Mouse (Mus musculus) heart, embryonic 13.5 days (tissue): ENCODE measurements around the gene Slc1a7. TPM values are rescaled to one million over a fixed set of nuclear protein-coding genes. Genes with fewer than 3 reads are reported as not detected.
A peak's percentile ranks its signal among the peaks of the same experiment; 100 is the strongest.

Source experiments
- ATAC-seq: fragments of 200-750 bp; cut with Nextera tagmentation; 2 replicates; pipeline ENCODE4 v1.8.0; 2017; ENCODE audit warnings: moderate TSS enrichment; ENCODE audit not compliant: insufficient number of reproducible peaks, low FRiP score, low TSS enrichment; ENCODE audit errors: extremely low read depth
- H3K27ac ChIP-seq: fragments of 300-500 bp; sonication (generic); replicated peaks from 2 replicates; pipeline ENCODE4 v1.5.1; 2015; ENCODE audit warnings: moderate library complexity, mild to moderate bottlenecking, inconsistent platforms
- H3K27me3 ChIP-seq: fragments of 300-500 bp; sonication (generic); replicated peaks from 2 replicates; pipeline ENCODE4 v1.6.1; 2015; ENCODE audit warnings: mild to moderate bottlenecking, inconsistent platforms
- H3K36me3 ChIP-seq: fragments of 300-500 bp; sonication (generic); 2 replicates; pipeline ENCODE4 v1.6.1; 2015; ENCODE audit warnings: mild to moderate bottlenecking, inconsistent platforms
- H3K4me1 ChIP-seq: fragments of 300-500 bp; sonication (generic); 2 replicates; pipeline ENCODE4 v1.6.1; 2015; ENCODE audit warnings: inconsistent platforms
- H3K4me2 ChIP-seq: fragments of 300-500 bp; sonication (generic); 2 replicates; pipeline ENCODE4 v1.6.1; 2015; ENCODE audit warnings: inconsistent platforms, mild to moderate bottlenecking, moderate library complexity
- H3K4me3 ChIP-seq: fragments of 300-500 bp; sonication (generic); 2 replicates; pipeline ENCODE4 v1.5.1; 2015; ENCODE audit warnings: moderate library complexity, mild to moderate bottlenecking, inconsistent platforms
- H3K9ac ChIP-seq: fragments of 300-500 bp; sonication (generic); 2 replicates; pipeline ENCODE4 v1.6.1; 2015; ENCODE audit warnings: inconsistent platforms, mild to moderate bottlenecking, moderate library complexity
- H3K9me3 ChIP-seq: fragments of 300-500 bp; sonication (generic); 2 replicates; pipeline ENCODE4 v1.6.1; 2016; ENCODE audit warnings: inconsistent platforms
- WGBS: fragments of 180-500 bp; shearing (Covaris S2); methylation state at CpG from one replicate; pipeline ENCODE4 v1.1.7; 2015; ENCODE audit warnings: mixed read lengths; 5-methylcytosine and 5-hydroxymethylcytosine counted together
- polyA plus RNA-seq: library from polyadenylated mRNA; unstranded; fragments of >200 nt; fragmentation: Nextera tagmentation; extraction: Ambion mirVana; gene quantifications from 2 replicates; pipeline ENCODE4 v1.2.1, GENCODE M21; 2015

Slc1a7 gene
- polyA plus RNA-seq: not detected in 2 replicates

- H3K4me3 ChIP-seq: no peak within 1 kb of the TSS
- H3K4me2 ChIP-seq: no peak within 1 kb of the TSS
- H3K36me3 ChIP-seq: no peaks in the 10 kb centered on the region
- no peak within 1 kb of the TSS for H3K27ac ChIP-seq
- no peak within 1 kb of the TSS for H3K9ac ChIP-seq
- peaks cover 13% of the 10 kb centered on the region for H3K27me3 ChIP-seq
- ATAC-seq: 0 out of 2 replicates have a peak, but pooled peaks have one; percentile 19
- no peaks in the 10 kb centered on the region for H3K9me3 ChIP-seq
- 65% methylated on average over 16 of the region's 16 CpGs for WGBS
- peaks cover 14% of the 10 kb centered on the region for H3K4me1 ChIP-seq
Measured at GRCm38 (mm10) chr4:107967966-107968682, at the start of gene Slc1a7. Gene Slc1a7, plus strand, starts transcription at chr4:107968332.

DNA sequence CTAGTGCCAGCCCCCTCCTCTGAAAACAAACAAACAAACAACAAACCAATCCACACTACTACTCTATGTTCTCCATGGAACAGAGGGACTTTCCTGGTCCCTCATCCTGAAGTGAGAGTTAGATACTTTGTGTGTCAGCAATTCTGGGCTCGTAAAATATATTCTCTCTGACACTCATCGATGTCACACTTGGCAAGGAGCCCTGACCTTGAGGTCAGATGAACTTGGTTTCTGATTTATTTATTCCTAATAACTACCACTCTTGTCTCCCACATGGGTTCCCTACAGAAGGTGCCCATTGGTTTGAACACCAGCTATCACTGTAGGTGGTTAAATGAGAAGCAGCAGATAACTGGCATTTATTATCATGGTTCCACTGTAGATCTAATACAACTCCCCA lies 47.8 kb upstream of the Slc1a7 start:
- H3K27me3 ChIP-seq: no peaks in the 10 kb centered on the region
- WGBS: 78% methylated on average over 2 of the region's 2 CpGs

DNA sequence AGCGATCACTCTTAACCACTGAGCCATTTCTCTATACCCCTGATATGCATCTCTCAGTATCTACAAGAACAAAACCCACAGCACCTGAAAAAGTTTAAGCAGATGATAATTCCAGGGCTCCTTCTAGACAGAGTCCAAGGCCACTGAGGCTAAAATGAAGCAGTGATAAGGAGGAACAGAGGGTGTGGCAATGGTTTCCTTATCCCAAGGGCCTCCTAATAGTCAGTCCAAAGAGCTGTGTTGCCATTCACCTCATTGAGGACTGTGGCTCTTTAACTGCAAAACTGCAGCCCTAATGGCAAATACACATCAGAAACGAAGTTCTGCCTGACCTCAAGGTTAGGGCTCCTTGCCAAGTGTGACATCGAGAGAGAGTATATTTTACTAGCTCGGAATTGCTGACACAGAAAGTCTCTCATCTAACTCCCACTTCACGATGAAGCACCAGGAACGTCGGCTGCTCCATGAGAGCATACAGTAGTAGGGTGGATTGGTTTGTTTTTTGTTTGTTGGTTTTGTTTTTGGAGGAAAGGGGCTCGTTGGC lies 46.9 kb upstream of the Slc1a7 start:
- H3K27me3 ChIP-seq: 0 out of 2 replicates have a peak, but pooled peaks cover 3% of the 10 kb centered on the region
- no peaks in the 10 kb centered on the region for H3K9me3 ChIP-seq
- H3K4me2 ChIP-seq: peak overlapping the region; percentile 88; the same call in 1 of the 2 replicates
- H3K36me3 ChIP-seq: peaks cover 10% of the 10 kb centered on the region; the same call in 1 of the 2 replicates
- H3K4me3 ChIP-seq: no peak overlapping the region
- ATAC-seq: no peak
- WGBS: 51% methylated on average over 8 of the region's 8 CpGs
- no peak overlapping the region for H3K27ac ChIP-seq
- peaks cover 32% of the 10 kb centered on the region for H3K4me1 ChIP-seq
- H3K9ac ChIP-seq: no peak overlapping the region

More for the DNA sequence above, 47.8 kb upstream of the Slc1a7 start:
- Histone ChIP-seq H3K4me3 (no peak overlapping the region), H3K27ac (no peak overlapping the region), H3K9me3 (no peaks in the 10 kb centered on the region), H3K4me1 (peaks cover 32% of the 10 kb centered on the region), H3K36me3 (peaks cover 10% of the 10 kb centered on the region; the same call in 1 of the 2 replicates), H3K4me2 (no peak overlapping the region), H3K9ac (no peak overlapping the region)
- ATAC-seq: no peak

GRCm38 (mm10) chr4:107921952-107922351 lies 46.2 kb upstream of the Slc1a7 start:
- H3K9ac ChIP-seq: peak overlapping the region; percentile 94

GRCm38 (mm10) chr4:107923145-107923802 lies 44.9 kb upstream of the Slc1a7 start, which contains the start of gene Cpt2:
Gene Cpt2, minus strand, starts transcription at chr4:107923610.
- no peaks in the 10 kb centered on the region for H3K9me3 ChIP-seq
- H3K4me3 ChIP-seq: peak within 1 kb of the TSS; percentile 88
- peaks cover 10% of the 10 kb centered on the region; the same call in 1 of the 2 replicates for H3K36me3 ChIP-seq
- H3K27ac ChIP-seq: peak within 1 kb of the TSS; percentile 77
- 2% methylated on average over 38 of the region's 38 CpGs for WGBS
- peak; percentile 99 for ATAC-seq
- peak within 1 kb of the TSS; percentile 94 for H3K9ac ChIP-seq
- H3K4me2 ChIP-seq: peak within 1 kb of the TSS; percentile 88
- H3K27me3 ChIP-seq: 0 out of 2 replicates have a peak, but pooled peaks cover 3% of the 10 kb centered on the region
- H3K4me1 ChIP-seq: peaks cover 32% of the 10 kb centered on the region

More at GRCm38 (mm10) chr4:107921952-107922351, 46.2 kb upstream of the Slc1a7 start:
- Histone ChIP-seq H3K4me3 (peak overlapping the region; percentile 88; the same call in 1 of the 2 replicates), H3K4me2 (peak overlapping the region; percentile 88), H3K9me3 (no peaks in the 10 kb centered on the region), H3K27ac (peak overlapping the region; percentile 33), H3K27me3 (0 out of 2 replicates have a peak, but pooled peaks cover 3% of the 10 kb centered on the region), H3K4me1 (peaks cover 32% of the 10 kb centered on the region), H3K36me3 (peaks cover 10% of the 10 kb centered on the region; the same call in 1 of the 2 replicates)
- WGBS: 49% methylated on average over 4 of the region's 4 CpGs
- no peak for ATAC-seq

DNA sequence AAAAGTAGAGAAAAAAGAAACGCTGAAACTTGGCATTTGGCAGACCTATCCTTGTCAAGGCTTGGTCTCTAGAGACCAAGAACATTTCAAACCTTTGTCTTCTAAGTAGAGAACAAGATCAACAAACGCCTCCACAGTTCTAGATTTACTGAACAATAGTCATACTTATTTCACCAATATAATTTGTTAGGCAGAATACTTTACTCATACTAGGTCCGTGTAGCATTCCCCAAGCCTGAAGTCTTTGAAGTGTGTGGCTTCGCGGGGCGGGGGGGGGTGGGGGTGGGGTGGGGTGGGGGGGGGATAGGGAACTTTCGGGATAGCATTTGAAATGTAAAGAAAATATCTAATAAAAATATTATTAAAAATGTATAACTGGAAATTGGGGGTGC lies 44.3 kb upstream of the Slc1a7 start:
- ATAC-seq: no peak
- Histone ChIP-seq H3K36me3 (peaks cover 9% of the 10 kb centered on the region; the same call in 1 of the 2 replicates), H3K4me2 (peak overlapping the region; percentile 88), H3K27me3 (0 out of 2 replicates have a peak, but pooled peaks cover 3% of the 10 kb centered on the region), H3K4me1 (peaks cover 32% of the 10 kb centered on the region), H3K4me3 (peak overlapping the region; percentile 88), H3K27ac (peak overlapping the region; percentile 77; the same call in 1 of the 2 replicates), H3K9ac (peak overlapping the region; percentile 94; the same call in 1 of the 2 replicates), H3K9me3 (no peaks in the 10 kb centered on the region)
- WGBS: 51% methylated on average over 7 of the region's 7 CpGs

GRCm38 (mm10) chr4:107928269-107928668 lies 39.9 kb upstream of the Slc1a7 start:
- Histone ChIP-seq H3K4me1 (no peaks in the 10 kb centered on the region), H3K9ac (no peak overlapping the region)
- 71% methylated on average over 2 of the region's 2 CpGs for WGBS

GRCm38 (mm10) chr4:107928726-107929125 lies 39.4 kb upstream of the Slc1a7 start:
- 61% methylated on average over 2 of the region's 2 CpGs for WGBS
- no peaks in the 10 kb centered on the region for H3K9me3 ChIP-seq
- H3K27ac ChIP-seq: no peak overlapping the region
- peaks cover 7% of the 10 kb centered on the region; the same call in 1 of the 2 replicates for H3K27me3 ChIP-seq
- H3K36me3 ChIP-seq: no peaks in the 10 kb centered on the region
- no peak overlapping the region for H3K9ac ChIP-seq
- H3K4me2 ChIP-seq: no peak overlapping the region
- no peaks in the 10 kb centered on the region for H3K4me1 ChIP-seq
- ATAC-seq: no peak
- H3K4me3 ChIP-seq: no peak overlapping the region

More at GRCm38 (mm10) chr4:107928269-107928668, 39.9 kb upstream of the Slc1a7 start:
- Histone ChIP-seq H3K27me3 (peaks cover 7% of the 10 kb centered on the region; the same call in 1 of the 2 replicates), H3K4me3 (no peak overlapping the region), H3K9me3 (no peaks in the 10 kb centered on the region), H3K4me2 (no peak overlapping the region), H3K36me3 (no peaks in the 10 kb centered on the region), H3K27ac (no peak overlapping the region)
- no peak for ATAC-seq

GRCm38 (mm10) chr4:107931453-107931852 lies 36.7 kb upstream of the Slc1a7 start:
- Histone ChIP-seq H3K27me3 (peaks cover 4% of the 10 kb centered on the region; the same call in 1 of the 2 replicates), H3K9me3 (no peaks in the 10 kb centered on the region), H3K36me3 (no peaks in the 10 kb centered on the region), H3K4me1 (no peaks in the 10 kb centered on the region), H3K4me3 (no peak overlapping the region), H3K27ac (no peak overlapping the region), H3K4me2 (no peak overlapping the region), H3K9ac (no peak overlapping the region)
- no peak for ATAC-seq
- 65% methylated on average over 3 of the region's 3 CpGs for WGBS

DNA sequence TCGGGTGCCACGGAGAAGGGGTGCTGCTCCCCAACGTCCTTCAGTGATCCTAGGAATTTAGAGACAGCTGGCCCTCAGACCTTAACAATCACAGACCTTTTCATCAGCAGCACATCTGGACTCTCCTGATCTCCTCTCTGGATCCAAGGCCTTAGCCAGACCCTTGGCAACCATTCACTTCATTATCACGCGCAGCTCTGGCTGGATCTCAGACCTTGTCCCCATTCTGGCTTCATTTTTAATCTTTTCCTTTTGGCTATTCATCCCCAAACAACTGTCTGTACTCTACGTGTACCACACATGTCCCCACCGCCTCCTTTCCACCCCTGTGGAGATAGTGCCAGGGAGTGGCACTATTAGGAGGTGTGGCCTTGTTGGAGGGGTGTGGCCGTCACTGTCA lies 34.9 kb upstream of the Slc1a7 start:
- no peak for ATAC-seq
- Histone ChIP-seq H3K4me2 (no peak overlapping the region), H3K36me3 (no peaks in the 10 kb centered on the region), H3K4me3 (no peak overlapping the region), H3K9ac (no peak overlapping the region), H3K27me3 (peaks cover 4% of the 10 kb centered on the region; the same call in 1 of the 2 replicates), H3K9me3 (no peaks in the 10 kb centered on the region), H3K27ac (no peak overlapping the region), H3K4me1 (no peaks in the 10 kb centered on the region)
- 78% methylated on average over 8 of the region's 8 CpGs for WGBS

DNA sequence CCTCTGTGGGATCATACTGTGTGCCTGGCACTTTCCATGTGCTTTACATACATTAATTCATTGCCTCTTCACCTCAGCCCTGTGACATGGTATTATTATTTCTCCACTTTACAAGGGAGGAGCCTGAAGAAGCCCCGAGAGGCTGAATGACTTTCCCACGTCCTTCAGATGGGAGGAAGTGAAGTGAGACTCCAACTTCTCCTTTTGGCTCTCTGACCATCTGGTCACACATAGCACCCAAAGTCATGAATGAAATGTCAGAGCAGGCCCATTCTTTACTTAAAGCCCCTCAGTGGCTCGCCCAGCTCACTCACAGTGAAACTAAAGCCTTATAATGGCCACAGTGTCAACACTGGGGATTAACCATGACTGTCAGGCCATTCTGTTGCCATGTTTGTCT lies 32.9 kb upstream of the Slc1a7 start:
- Histone ChIP-seq H3K4me1 (no peaks in the 10 kb centered on the region), H3K9ac (no peak overlapping the region), H3K4me3 (no peak overlapping the region), H3K4me2 (no peak overlapping the region), H3K27ac (no peak overlapping the region), H3K36me3 (no peaks in the 10 kb centered on the region), H3K9me3 (no peaks in the 10 kb centered on the region), H3K27me3 (peaks cover 4% of the 10 kb centered on the region; the same call in 1 of the 2 replicates)
- WGBS: 58% methylated on average over 3 of the region's 3 CpGs
- ATAC-seq: no peak
